ENCODE assay signal across 8 mouse cellular contexts in the genomic region with DNA sequence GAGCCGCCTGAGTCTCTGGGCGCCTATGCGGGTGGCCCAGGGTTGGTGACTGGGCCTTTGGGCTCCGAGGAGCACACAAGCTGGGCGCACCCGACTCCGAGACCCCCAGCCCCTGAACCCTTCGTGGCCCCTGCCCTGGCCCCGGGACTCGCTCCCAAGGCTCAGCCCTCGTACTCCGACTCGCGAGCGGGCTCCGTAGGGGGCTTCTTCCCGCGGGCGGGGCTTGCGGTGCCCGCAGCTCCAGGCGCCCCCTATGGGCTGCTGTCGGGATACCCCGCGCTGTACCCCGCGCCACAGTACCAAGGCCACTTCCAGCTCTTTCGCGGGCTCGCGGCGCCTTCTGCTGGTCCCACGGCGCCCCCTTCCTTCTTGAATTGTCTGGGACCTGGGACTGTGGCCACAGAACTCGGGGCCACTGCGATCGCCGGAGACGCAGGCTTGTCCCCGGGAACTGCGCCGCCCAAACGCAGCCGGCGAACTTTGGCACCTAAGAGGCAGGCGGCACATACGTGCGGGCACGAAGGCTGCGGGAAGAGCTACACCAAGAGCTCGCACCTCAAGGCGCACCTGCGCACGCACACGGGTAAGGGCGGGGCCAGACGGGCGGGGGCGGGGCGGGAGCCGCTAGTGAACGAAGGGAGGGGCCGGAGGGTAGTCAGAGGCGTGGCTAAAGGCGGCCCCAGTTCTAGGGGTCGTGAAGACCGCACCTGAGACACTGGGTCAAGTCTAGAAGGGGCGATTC. TPM values are rescaled to one million over a fixed set of nuclear protein-coding genes. Genes with fewer than 3 reads are reported as not detected.
A peak's percentile ranks its signal among the peaks of the same experiment; 100 is the strongest.
DNase-seq lines count a peak whose midpoint lies in the region; ATAC-seq and TF ChIP-seq lines count a peak whose summit lies in the region.

No protein-coding gene starts in this region.

- H3K9ac ChIP-seq in heart, embryonic 12.5 days = peak overlapping the region; percentile 78
- peak overlapping the region; percentile 78 for H3K9ac ChIP-seq in kidney, postnatal 0 days (ENCODE audit: low read depth, low read length)
- peak overlapping the region; percentile 88 for H3K9ac ChIP-seq in liver, adult 2 months (ENCODE audit: low read depth, low read length)

- H3K27ac ChIP-seq in heart, embryonic 12.5 days (ENCODE audit: poor library complexity, severe bottlenecking) = 0 out of 2 replicates have a peak overlapping the region, but pooled peaks have one; percentile 30
- H3K27ac ChIP-seq in kidney, postnatal 0 days = peak overlapping the region; percentile 58
- H3K27ac ChIP-seq in liver, adult 2 months (replicated peaks; ENCODE audit: insufficient read depth, low read depth, low read length) = peak overlapping the region; percentile 65

- H3K4me3 ChIP-seq in erythroblast, embryonic 14.5 days (replicated peaks) = peak overlapping the region; percentile 74
- peak overlapping the region; percentile 66 for H3K4me3 ChIP-seq in heart, embryonic 12.5 days
- H3K4me3 ChIP-seq in kidney, postnatal 0 days (replicated peaks; ENCODE audit: low read depth, low read length) = peak overlapping the region; percentile 59
- peak overlapping the region; percentile 94 for H3K4me3 ChIP-seq in liver, adult 2 months (ENCODE audit: insufficient read depth, low read depth, low read length)

- WGBS in heart, embryonic 12.5 days = under 1% methylated on average over 68 of the region's 68 CpGs
- WGBS in kidney, postnatal 0 days = under 1% methylated on average over 68 of the region's 68 CpGs
- under 1% methylated on average over 68 of the region's 68 CpGs for WGBS in liver, adult 2 months

- peak; percentile 90 for ATAC-seq in heart, embryonic 12.5 days (ENCODE audit: insufficient number of reproducible peaks, low FRiP score)
- ATAC-seq in kidney, postnatal 0 days (replicated peaks; ENCODE audit: low FRiP score, low read depth) = peak; percentile 90
- peak; percentile 64 for ATAC-seq in monocyte, adult 5-6 weeks (replicated peaks; ENCODE audit: insufficient number of reproducible peaks, low FRiP score, low TSS enrichment, poor library complexity, severe bottlenecking)

- H3K4me1 ChIP-seq in erythroblast, embryonic 14.5 days (ENCODE audit: control insufficient read depth) = peaks cover 74% of the 10 kb centered on the region
- peaks cover 7% of the 10 kb centered on the region; the same call in 1 of the 2 replicates for H3K4me1 ChIP-seq in heart, embryonic 12.5 days (replicated peaks)
- H3K4me1 ChIP-seq in kidney, postnatal 0 days (replicated peaks; ENCODE audit: insufficient read depth, low read length) = no peaks in the 10 kb centered on the region; the same call in 1 of the 2 replicates
- peaks cover 3% of the 10 kb centered on the region for H3K4me1 ChIP-seq in liver, adult 2 months (ENCODE audit: control insufficient read depth, insufficient read depth, low read length)

- DNase-seq in CD4-positive helper T cell, adult 2 months (ENCODE audit: low read depth, low spot score) = peak; percentile 91
- peak; percentile 47 for DNase-seq in brain, embryonic 18.5 days (ENCODE audit: low read depth, low spot score)
- peak; percentile 93 for DNase-seq in kidney, postnatal 0 days (ENCODE audit: low spot score)
- DNase-seq in liver, adult 2 months (ENCODE audit: extremely low read depth, low read depth, low spot score) = peak; percentile 73
- peak; percentile 89 for DNase-seq in spleen, postnatal 36 days (ENCODE audit: low spot score in 2 of 2)

- no peaks in the 10 kb centered on the region for H3K79me2 ChIP-seq in liver, adult 2 months (ENCODE audit: control insufficient read depth, insufficient read depth, low read length)

- TF ChIP-seq CTCF in kidney, postnatal 0 days (IDR thresholded peaks at IDR 0.05; ENCODE audit: low read depth) = peak; percentile 88
- peak; percentile 86 for TF ChIP-seq CTCF in liver, adult 2 months (IDR thresholded peaks at IDR 0.05; ENCODE audit: low read depth, low read length)

- peaks cover 79% of the 10 kb centered on the region for H3K36me3 ChIP-seq in erythroblast, embryonic 14.5 days (ENCODE audit: control insufficient read depth)
- no peaks in the 10 kb centered on the region for H3K36me3 ChIP-seq in heart, embryonic 12.5 days
- no peaks in the 10 kb centered on the region for H3K36me3 ChIP-seq in kidney, postnatal 0 days (ENCODE audit: insufficient read depth, low read length)
- H3K36me3 ChIP-seq in liver, adult 2 months (ENCODE audit: control insufficient read depth, insufficient read depth, low read length) = no peaks in the 10 kb centered on the region

- no peak for TF ChIP-seq POLR2A in liver, adult 2 months (IDR thresholded peaks at IDR 0.05; ENCODE audit: extremely low read depth, insufficient read depth, low read length)

- no peaks in the 10 kb centered on the region for H3K27me3 ChIP-seq in erythroblast, embryonic 14.5 days (ENCODE audit: control insufficient read depth)
- peaks cover 24% of the 10 kb centered on the region for H3K27me3 ChIP-seq in heart, embryonic 12.5 days (replicated peaks)
- H3K27me3 ChIP-seq in kidney, postnatal 0 days (ENCODE audit: insufficient read depth, low read length) = no peaks in the 10 kb centered on the region
- H3K27me3 ChIP-seq in liver, adult 2 months (ENCODE audit: control insufficient read depth, insufficient read depth, low read length) = no peaks in the 10 kb centered on the region

- peak overlapping the region; percentile 97 for H3K4me2 ChIP-seq in heart, embryonic 12.5 days
- peak overlapping the region; percentile 100 for H3K4me2 ChIP-seq in kidney, postnatal 0 days (ENCODE audit: low read length)

- H3K9me3 ChIP-seq in erythroblast, embryonic 14.5 days (ENCODE audit: control insufficient read depth, low read length) = no peaks in the 10 kb centered on the region
- no peaks in the 10 kb centered on the region for H3K9me3 ChIP-seq in heart, embryonic 12.5 days (replicated peaks)
- no peaks in the 10 kb centered on the region for H3K9me3 ChIP-seq in kidney, postnatal 0 days (replicated peaks; ENCODE audit: low read length)

RNA-seq across cellular contexts. Expression of a gene that starts 1.4 kb away (rescaled TPM):
- 358 and 362 TPM in 2 replicates for polyA plus RNA-seq in erythroblast, embryonic 14.5 days (2012)
- polyA plus RNA-seq in heart, embryonic 12.5 days (2016; fragmentation: Nextera tagmentation; extraction: Ambion mirVana) = 12.1 and 17.9 TPM in 2 replicates
- polyA plus RNA-seq in kidney, postnatal 0 days (2015; fragmentation: Nextera tagmentation; extraction: Ambion mirVana) = 1.1 and 1.8 TPM in 2 replicates
- 4.8 and 5.8 TPM in 2 replicates for total RNA-seq in liver, adult 2 months (2014; rRNA removed)
- 5.2 and 6.6 TPM in 2 replicates for polyA plus RNA-seq in liver, adult 2 months (2012; rRNA removed)
- not detected in 3 replicates for total RNA-seq in monocyte, adult 5-6 weeks (2017)

RNA-seq across cellular contexts. Expression of a gene that starts 5.3 kb away (rescaled TPM):
- 4.8 and 7.7 TPM in 2 replicates for polyA plus RNA-seq in erythroblast, embryonic 14.5 days (2012)
- polyA plus RNA-seq in heart, embryonic 12.5 days (2016; fragmentation: Nextera tagmentation; extraction: Ambion mirVana) = 4.2 and 4.3 TPM in 2 replicates
- polyA plus RNA-seq in kidney, postnatal 0 days (2015; fragmentation: Nextera tagmentation; extraction: Ambion mirVana) = 12.3 and 13.2 TPM in 2 replicates
- total RNA-seq in liver, adult 2 months (2014; rRNA removed) = 13.0 and 16.1 TPM in 2 replicates
- 16.1 and 20.0 TPM in 2 replicates for polyA plus RNA-seq in liver, adult 2 months (2012; rRNA removed)
- 24.4 to 37.4 TPM (median 29.6 TPM) in 3 replicates for total RNA-seq in monocyte, adult 5-6 weeks (2017)

RNA-seq across cellular contexts. Expression of a gene that starts 9.4 kb away (rescaled TPM):
- polyA plus RNA-seq in erythroblast, embryonic 14.5 days (2012) = 15.0 and 18.3 TPM in 2 replicates
- 35.5 and 36.2 TPM in 2 replicates for polyA plus RNA-seq in heart, embryonic 12.5 days (2016; fragmentation: Nextera tagmentation; extraction: Ambion mirVana)
- 59.2 and 67.6 TPM in 2 replicates for polyA plus RNA-seq in kidney, postnatal 0 days (2015; fragmentation: Nextera tagmentation; extraction: Ambion mirVana)
- total RNA-seq in liver, adult 2 months (2014; rRNA removed) = 461 and 560 TPM in 2 replicates
- 1,882 and 2,081 TPM in 2 replicates for polyA plus RNA-seq in liver, adult 2 months (2012; rRNA removed)
- total RNA-seq in monocyte, adult 5-6 weeks (2017) = 16.8 to 25.3 TPM (median 18.7 TPM) in 3 replicates

RNA-seq across cellular contexts. Expression of a gene that starts 31.2 kb away (rescaled TPM):
- polyA plus RNA-seq in erythroblast, embryonic 14.5 days (2012) = 15.0 TPM in 2 replicates
- 36.5 and 36.9 TPM in 2 replicates for polyA plus RNA-seq in heart, embryonic 12.5 days (2016; fragmentation: Nextera tagmentation; extraction: Ambion mirVana)
- polyA plus RNA-seq in kidney, postnatal 0 days (2015; fragmentation: Nextera tagmentation; extraction: Ambion mirVana) = 43.0 and 45.7 TPM in 2 replicates
- 1.1 and 1.6 TPM in 2 replicates for total RNA-seq in liver, adult 2 months (2014; rRNA removed)
- polyA plus RNA-seq in liver, adult 2 months (2012; rRNA removed) = 0.92 and 1.0 TPM in 2 replicates
- 2.9 to 13.7 TPM (median 7.4 TPM) in 3 replicates for total RNA-seq in monocyte, adult 5-6 weeks (2017)

RNA-seq across cellular contexts. Expression of a gene that starts 34.1 kb away (rescaled TPM):
- 0.01 and 0.08 TPM in 2 replicates for polyA plus RNA-seq in erythroblast, embryonic 14.5 days (2012)
- polyA plus RNA-seq in heart, embryonic 12.5 days (2016; fragmentation: Nextera tagmentation; extraction: Ambion mirVana) = 0.13 and 0.24 TPM in 2 replicates
- polyA plus RNA-seq in kidney, postnatal 0 days (2015; fragmentation: Nextera tagmentation; extraction: Ambion mirVana) = 0.04 and 0.08 TPM in 2 replicates
- 0.09 and 0.13 TPM in 2 replicates for total RNA-seq in liver, adult 2 months (2014; rRNA removed)
- 0.25 and 0.43 TPM in 2 replicates for polyA plus RNA-seq in liver, adult 2 months (2012; rRNA removed)
- total RNA-seq in monocyte, adult 5-6 weeks (2017) = 0.11 TPM in 1 of 3 replicates, not detected in the others

Comparison
In these comparisons a context has a peak if more than half of its experiments do, and no peak if none do; other contexts are left out.
1. Peak in every context shown above with its lines: DNase-seq, ATAC-seq, H3K4me3 ChIP-seq and H3K27ac ChIP-seq.
2. RNA of a gene that starts 1.4 kb away (polyA plus RNA-seq): 358 to 362 TPM in erythroblast, embryonic 14.5 days; 12.1 to 17.9 TPM in heart, embryonic 12.5 days, 5.2 to 6.6 TPM in liver, adult 2 months and 1.1 to 1.8 TPM in kidney, postnatal 0 days; every median in the first group is over 10 times any median in the second.
3. RNA of a gene that starts 9.4 kb away (polyA plus RNA-seq): 1,882 to 2,081 TPM in liver, adult 2 months; 59.2 to 67.6 TPM in kidney, postnatal 0 days, 35.5 to 36.2 TPM in heart, embryonic 12.5 days and 15.0 to 18.3 TPM in erythroblast, embryonic 14.5 days; every median in the first group is over 10 times any median in the second.